Mouse (Mus musculus): ENCODE measurements around the gene Wsb2. TPM values are rescaled to one million over a fixed set of nuclear protein-coding genes. Genes with fewer than 3 reads are reported as not detected.
"Not testable (repeated sequence)": the region's sequence is repeated elsewhere in the genome, so short reads cannot be mapped to it uniquely, and the experiment has no call there.

Gene Wsb2
- total RNA-seq, 2 experiments from 2014 or later, result 95.9 to 107 TPM

DNA sequence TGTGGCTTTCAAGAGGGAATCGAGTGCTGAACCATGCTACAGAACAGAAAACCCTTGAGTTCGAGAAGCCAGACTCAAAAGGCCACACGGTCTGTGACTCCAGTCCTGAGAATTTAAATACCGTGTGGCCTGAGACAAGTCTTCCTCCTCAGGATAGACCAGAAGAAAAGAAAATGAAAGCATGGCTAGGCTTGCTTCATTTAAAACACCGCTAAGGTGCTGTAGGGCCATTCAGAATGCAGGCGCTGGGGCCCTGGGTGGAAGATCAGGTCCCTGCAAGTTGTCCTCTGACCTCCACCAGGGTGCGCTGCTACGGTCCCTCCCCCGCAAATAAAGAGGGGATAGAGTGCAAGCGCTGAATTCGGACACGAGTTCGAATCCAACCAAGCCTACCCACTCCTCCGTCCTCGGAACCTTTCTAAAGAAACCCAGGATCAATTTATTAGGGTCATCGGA lies 31.2 kb downstream of the Wsb2 start:
- peak in 1 of 2 experiments; percentile 66 for DNase-seq (ENCODE audit: low spot score in 2 of 2)

DNA sequence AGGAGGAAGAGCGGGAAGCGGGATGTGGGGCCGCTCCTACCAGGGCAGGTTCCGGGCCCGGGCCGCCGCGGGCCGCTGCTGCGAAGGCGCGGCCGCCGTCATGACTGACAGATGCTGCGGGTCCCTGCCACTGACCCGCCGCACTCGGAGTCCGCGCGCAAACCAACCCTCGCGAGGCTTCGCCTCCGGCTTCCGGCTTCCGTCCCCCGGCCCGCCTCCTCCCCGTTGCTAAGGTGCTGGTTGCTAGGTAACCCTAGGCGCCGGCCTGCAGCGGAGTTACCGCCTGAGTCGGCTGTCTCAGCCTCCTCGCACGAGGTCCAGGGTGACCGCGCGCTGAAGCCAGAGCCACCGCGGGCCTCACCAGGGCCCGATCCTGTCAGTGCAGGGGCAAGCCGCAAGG lies 31.8 kb downstream of the Wsb2 start, which contains the start of gene Rfc5:
Rfc5 (minus strand) TSS at position 171 of the 400 bp plus-strand sequence.
- peak; percentile 96 to 98 for DNase-seq (ENCODE audit: low spot score in 2 of 2)

DNA sequence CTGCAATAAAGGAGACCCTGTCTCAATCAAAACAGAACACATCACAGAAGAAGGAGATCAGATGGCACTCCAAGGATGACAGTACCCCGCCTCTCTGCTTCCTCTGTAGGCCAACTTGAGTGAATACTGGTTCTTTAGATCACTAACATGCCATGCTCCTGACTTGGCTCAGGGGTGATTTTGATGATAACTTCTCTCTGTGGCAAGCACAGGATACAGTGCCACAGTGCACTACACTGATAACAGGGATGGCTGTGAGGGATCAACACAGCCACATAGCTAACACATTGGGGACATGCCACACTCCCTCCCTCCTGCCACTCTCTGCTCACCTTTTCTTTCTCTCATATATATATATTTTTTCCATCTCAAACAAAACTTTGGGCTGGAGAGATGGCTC lies 33.8 kb downstream of the Wsb2 start:
- DNase-seq (ENCODE audit: low spot score in 2 of 2), result no peak

DNA sequence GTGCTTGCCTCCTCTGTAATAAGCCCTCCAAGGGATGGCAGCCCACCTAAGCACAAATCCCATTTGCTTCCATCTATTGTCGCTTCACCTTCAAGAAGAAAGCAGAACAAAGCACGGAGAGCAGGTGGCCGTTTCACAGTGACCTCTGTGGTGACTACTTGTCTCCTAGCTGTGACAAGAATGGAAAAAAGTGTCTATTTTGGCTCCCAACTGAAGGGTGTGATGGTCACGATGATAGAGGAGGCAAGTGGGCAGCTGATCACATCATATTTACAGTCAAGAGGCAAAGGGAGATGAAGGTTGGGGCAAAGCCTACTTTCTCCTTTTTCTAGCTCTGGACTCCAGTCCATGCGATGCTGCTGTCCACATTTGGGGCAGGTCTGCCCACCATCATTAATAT lies 38.7 kb downstream of the Wsb2 start:
- no peak for DNase-seq (ENCODE audit: low spot score in 2 of 2)

DNA sequence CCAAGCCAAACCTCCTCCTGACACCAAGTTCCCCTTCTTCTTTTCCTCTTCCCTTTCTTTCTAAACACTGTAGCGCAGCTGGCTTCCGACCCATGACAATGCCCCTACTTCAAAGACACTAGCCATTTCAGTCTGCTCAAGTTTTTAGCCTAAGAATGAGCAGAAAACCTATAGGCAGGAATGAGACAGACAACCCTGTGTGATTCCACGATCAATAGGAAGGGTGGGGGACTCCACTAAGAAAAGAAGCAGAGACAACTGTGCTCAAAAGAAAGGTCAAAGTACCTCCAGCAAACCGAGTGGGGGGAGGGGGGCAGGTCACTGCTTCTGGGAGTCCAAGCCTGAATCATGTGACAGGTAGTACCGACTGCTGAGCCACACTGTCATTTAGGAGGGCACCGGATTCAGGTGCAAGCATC lies 39.5 kb downstream of the Wsb2 start:
- DNase-seq (ENCODE audit: low spot score in 2 of 2), result no peak

DNA sequence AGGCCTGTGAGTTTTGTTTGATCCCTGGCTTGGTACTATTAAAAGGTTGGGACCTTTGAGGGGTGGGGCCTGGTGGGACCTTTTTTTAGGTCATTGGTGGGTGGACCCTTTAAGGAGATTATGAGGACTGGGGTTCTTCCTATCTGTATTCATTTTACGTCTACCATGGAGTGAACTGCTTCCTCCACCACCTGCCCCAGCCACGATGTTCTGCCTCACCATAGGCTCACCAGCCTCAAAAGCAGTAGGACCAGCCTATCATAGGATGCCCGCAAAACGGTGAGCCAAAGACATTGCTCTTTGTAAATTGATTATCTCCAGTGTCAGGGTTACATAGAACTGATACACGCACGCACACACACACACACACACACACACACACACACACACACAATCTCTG lies 40.3 kb downstream of the Wsb2 start:
- no peak for DNase-seq (ENCODE audit: low spot score in 2 of 2)

DNA sequence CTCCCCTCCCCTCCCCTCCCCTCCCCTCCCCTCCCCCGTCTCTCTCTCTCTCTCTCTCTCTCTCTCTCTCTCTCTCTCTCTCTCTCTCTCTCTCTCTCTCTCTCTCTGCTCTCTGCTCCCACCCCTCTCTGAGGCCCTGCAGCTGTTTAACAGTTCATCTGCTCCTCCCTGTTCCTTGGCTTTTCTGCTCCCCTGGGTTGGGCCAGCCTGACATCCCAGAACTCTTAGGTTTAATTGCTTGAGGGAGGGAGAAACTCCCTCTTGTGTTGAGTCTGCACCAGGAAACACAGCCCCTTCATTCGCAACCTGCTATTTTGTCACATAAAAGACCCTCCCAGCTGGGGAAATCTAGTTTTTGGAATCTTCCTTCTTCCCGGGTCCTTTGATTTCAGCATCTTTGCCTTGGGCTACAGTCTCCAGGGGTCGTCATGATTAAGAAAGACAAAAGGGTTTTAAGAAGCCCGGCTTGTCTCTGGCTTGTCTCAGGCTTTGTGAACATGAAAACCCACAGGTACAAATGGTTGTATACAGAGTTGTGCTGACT lies 41.0 kb downstream of the Wsb2 start:
- peak in 1 of 2 experiments; percentile 26 for DNase-seq (ENCODE audit: low spot score in 2 of 2)

DNA sequence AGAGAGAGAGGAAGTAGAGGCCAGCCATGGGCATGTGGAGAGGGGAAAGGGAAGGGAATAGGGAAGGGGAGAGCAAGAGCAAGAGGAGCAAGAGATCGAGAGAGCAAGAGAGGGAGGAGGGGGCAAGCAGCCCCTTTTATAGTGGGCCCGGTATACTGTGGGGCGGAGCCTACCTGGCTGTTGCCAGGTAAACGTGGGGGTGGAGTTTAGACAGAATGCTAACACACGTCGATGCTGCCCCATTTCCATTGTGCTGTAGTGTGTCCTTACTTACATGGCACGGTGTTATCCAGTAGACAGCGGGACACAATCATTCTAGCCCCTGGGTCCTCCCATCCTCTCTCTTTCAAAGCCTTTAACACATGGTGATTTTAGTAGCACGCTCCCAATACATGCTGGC lies 42.2 kb downstream of the Wsb2 start:
- DNase-seq (ENCODE audit: low spot score in 2 of 2), result no peak

DNA sequence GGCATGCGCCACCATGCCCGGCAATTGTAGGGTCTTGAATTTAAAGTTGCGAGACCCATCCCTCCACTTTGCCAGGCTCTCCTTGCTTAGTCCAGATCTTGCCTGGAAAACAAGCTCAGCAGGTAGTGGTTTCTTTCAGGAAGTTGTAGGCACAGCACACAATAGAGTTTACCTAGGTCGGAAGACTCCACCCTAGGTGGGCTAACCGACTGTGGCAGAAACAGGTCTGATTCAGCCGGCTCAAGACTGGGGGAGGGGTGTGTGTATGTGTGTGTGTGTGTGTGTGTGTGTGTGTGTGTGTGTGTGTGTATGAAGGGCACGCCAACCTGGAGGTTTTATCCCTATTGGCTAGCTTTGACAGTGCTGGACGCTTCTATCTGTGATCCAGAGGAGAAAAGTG lies 46.5 kb downstream of the Wsb2 start:
- DNase-seq (ENCODE audit: low spot score in 2 of 2), result no peak

DNA sequence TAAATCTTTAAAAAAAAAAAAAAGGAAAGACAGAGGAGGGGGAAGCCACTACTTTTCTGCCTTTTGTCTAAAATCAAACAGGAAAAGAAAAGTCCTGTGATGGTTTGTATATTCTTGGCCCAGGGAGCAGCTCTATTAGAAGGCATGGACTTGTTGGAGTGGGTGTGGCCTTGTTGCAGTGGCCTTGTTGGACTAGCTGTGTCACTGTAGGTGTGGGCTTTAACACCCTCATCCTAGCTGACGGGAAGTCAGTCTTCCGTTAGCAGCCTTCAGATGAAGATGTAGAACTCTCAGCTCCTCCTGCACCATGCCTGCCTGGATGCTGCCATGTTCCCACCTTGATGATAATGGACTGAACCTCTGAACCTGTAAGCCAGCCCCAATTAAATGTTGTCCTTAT lies 47.6 kb downstream of the Wsb2 start:
- not testable (repeated sequence) for DNase-seq (ENCODE audit: low spot score in 2 of 2)

DNA sequence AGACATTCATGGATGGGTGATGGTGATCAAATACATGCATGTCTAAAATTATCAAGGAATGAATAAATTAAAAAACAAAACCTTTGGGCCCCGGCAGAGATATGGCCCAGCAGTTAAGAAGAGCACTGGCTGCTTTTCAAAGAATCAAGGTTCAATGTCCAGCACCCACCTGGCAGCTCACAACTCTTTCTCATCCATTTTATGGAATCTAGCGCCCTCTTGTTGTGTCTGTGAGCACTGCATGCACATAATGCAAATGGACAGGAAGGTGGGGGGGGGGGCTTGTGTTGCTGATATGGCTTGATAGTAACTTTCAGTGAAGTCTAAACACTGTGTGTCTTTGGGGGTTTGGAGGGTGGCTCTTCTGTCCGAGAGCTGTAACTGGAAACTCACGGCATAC lies 51.1 kb downstream of the Wsb2 start:
- DNase-seq (ENCODE audit: low spot score in 2 of 2), result no peak

DNA sequence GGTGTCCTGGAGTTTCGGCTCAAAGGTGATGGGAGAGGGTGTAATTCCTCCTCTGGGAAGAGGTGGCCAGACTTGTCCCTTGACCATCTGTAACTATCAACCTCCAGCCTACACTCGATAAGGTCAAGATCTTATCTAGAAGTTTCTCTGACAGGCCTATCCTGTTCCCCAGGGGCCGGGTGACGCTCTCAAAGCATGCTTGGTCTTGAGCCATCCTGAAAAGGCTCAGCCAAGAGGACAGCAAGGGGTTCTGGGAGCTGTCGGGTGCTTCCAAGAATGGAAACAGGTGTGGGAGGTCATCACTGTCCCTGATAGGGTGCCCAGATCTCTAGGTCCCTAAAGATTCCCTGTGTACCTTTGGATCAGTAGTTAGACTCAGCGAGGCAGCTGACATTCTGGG lies 52.3 kb downstream of the Wsb2 start:
- DNase-seq (ENCODE audit: low spot score in 2 of 2), result no peak

DNA sequence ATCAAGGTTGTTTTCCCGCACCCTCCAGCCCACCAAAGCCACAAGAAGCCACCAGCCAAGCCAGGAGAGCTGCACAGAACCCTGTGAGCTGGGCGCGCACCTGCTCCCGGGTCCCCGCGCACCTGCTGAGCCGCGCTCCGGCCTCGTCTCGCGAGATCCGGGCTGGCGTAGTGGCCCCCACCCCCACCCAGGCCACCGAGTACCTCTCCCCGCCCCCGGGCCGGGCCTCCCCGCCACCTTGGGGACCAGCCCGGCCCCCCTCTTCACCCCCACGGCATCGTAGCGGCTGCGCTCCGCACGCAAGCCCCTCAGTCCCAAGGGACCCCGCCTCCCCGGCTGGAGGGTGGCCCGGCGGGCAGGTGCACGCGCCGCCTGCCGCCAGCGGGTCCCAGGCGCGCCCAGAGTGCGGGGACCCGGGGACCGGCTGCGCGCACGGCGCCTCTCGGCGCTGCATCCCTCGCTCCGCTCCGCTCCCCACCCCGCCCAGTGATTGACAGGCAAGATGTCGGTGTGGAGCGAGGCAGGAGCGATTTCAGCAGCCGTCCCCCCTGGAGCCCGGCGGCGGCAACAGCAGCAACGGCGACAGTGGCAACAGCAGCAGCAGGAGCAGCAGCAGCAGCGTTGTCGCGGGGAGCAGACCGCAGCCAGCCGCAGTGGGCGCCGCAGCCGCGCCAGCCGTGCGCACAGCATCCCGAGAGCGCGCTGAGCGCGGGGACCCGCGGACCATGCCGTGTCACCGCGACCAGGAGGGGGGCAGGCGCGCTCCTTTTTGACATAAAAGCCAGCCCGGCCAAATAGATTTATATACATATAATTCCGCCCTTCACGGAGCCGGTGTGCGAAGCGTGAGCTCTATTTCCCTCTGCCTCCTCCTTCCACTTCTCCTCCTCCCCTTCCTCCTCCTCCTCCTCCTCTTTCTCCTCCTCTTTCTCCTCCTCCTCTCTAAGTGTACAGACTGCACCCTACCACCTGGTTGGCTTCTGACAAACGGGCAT lies 56.7 kb downstream of the Wsb2 start, which contains the start of gene Ksr2:
Ksr2 (plus strand) TSS at position 494 of the 995 bp plus-strand sequence.
- DNase-seq (ENCODE audit: low spot score in 2 of 2), result peak in 1 of 2 experiments; percentile 15

DNA sequence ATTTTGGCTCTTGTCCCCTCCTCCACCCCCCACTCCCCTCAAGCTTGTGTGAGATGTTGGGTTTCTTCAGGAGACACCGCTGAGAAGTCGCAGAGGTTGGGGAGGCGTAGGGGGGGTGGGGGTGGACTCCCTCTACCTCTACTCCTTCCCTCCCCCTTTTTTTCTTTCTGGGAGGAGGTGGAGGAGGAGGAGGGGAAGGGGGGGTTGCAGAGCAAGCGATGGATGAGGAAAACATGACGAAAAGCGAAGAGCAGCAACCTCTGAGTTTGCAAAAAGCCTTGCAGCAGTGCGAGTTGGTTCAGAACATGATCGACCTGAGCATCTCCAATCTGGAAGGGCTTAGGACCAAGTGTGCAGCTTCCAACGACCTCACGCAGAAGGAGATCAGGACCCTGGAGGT lies 57.5 kb downstream of the Wsb2 start:
- no peak for DNase-seq (ENCODE audit: low spot score in 2 of 2)

DNA sequence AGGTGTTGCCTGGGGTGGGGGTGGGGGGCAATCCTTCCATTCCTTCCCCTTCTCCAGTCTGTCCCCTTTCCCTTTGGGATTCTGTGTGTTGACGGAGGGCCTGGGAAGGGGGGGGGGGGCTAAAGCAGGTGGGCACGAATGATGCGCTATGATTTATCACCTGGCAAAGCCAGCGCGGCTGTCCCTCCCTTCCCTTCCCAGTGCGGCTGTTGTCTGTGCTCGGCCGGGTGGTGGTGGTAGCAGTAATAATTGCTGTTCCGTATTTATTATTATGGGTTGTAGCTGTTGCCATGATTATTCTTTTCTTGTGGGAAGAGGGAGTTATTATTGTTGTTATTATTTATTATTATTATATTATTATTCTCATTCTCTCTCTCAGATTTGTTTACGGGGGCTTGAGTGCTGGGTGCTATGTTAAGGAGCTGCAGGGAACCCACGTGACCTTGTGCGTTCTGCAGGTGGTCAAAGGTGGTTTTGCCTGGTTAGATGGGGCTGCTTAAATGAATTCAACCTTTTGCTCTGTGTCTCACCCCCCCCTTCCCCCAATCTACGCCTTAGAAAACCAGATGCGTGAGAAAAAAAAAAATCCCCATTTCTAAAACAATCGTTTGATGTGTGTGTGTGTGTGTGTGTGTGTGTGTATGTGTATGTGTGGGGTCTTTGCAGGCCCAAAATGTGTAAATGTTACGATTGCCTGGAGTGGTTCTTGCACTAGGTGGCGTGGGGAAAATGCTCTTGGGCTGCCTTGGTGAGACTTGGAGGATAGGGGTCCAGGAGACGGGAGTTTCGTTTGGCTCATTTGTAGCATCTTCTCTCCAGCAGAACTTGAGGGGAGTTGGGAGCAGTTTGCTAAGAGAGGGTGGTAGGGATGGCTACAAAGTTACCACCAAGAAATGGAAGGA lies 58.2 kb downstream of the Wsb2 start:
- no peak for DNase-seq (ENCODE audit: low spot score in 2 of 2)

DNA sequence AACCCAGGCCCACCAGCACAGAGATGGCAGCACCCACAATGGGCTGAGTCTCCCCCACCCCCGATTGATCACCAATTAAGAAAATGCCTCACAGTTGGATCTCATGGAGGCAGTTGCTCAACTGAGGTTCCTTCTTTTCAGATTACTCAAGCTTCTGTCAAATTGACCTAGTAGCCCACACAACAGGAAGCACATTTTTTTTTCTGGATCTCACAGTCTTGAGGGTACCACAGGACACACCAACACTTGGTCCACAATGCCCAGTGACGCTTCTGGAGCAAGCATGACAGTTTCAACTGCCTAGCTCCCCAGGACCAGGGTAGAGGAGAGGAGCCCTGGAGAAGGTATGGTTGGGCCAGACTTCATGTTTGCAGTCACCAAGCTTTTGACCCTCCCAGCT lies 60.3 kb downstream of the Wsb2 start:
- no peak for DNase-seq (ENCODE audit: low spot score in 2 of 2)

Other genes with a start within 250 kb of the Wsb2 start
- gene Suds3, start 241.2 kb upstream of the Wsb2 start, total RNA-seq (2021), result 10 to 100 TPM; 52.7 to 54.7 TPM
- 10 to 100 TPM; 13.7 to 14.7 TPM for gene Taok3, start 237.2 kb upstream of the Wsb2 start, total RNA-seq (2021)
- 100 to 1,000 TPM; 301 to 327 TPM for gene Pebp1, start 69.7 kb upstream of the Wsb2 start, total RNA-seq (2021)
- 10 to 100 TPM in 1 of 2 experiments, 1 to 10 TPM in 1; 9.7 to 11.7 TPM for gene Vsig10, start 38.2 kb upstream of the Wsb2 start, total RNA-seq (2021)
- gene Rfc5, start 31.7 kb downstream of the Wsb2 start, total RNA-seq (2021), result 10 to 100 TPM; 16.7 to 19.9 TPM
- gene Ksr2, start 56.7 kb downstream of the Wsb2 start, total RNA-seq (2021), result under 1 TPM; 0.22 to 0.23 TPM

Data from gastrocnemius, postnatal 4 days (tissue).